Mouse (Mus musculus) thymus, adult 2 months (tissue): Measurements from ENCODE around the gene Hspa5. TPM values are rescaled to one million over a fixed set of nuclear protein-coding genes. Genes with fewer than 3 reads are reported as not detected.
"Not testable (repeated sequence)": the region's sequence is repeated elsewhere in the genome, so short reads cannot be mapped to it uniquely, and the experiment has no call there.

Experiments used
- DNase-seq: peaks from one replicate; pipeline ENCODE4 v3.0.0; 2021
- H3K27ac ChIP-seq: fragments of 200-500 bp; 2 replicates; pipeline ENCODE4 v1.5.1; 2012; ENCODE audit warnings: low read length, control low read depth; ENCODE audit not compliant: control insufficient read depth, insufficient read depth
- H3K27me3 ChIP-seq: fragments of 200-500 bp; 2 replicates; pipeline ENCODE4 v1.6.1; 2012; ENCODE audit warnings: mild to moderate bottlenecking, low read length, moderate library complexity, mixed read lengths; ENCODE audit not compliant: control insufficient read depth, insufficient read depth
- H3K36me3 ChIP-seq: fragments of 200-500 bp; 2 replicates; pipeline ENCODE4 v1.6.1; 2012; ENCODE audit warnings: mild to moderate bottlenecking, low read length, moderate library complexity; ENCODE audit not compliant: control insufficient read depth, insufficient read depth
- H3K4me1 ChIP-seq: fragments of 200-500 bp; replicated peaks from 2 replicates; pipeline ENCODE4 v1.6.1; 2012; ENCODE audit warnings: low read length; ENCODE audit not compliant: control insufficient read depth, insufficient read depth
- H3K4me3 ChIP-seq: fragments of 200-500 bp; 2 replicates; pipeline ENCODE4 v1.5.1; 2012; ENCODE audit warnings: mild to moderate bottlenecking, low read length, control low read depth, moderate library complexity; ENCODE audit not compliant: control insufficient read depth, insufficient read depth
- CTCF ChIP-seq: fragments of 200-500 bp; IDR thresholded peaks from 2 replicates; pipeline ENCODE4 v1.5.1; 2012; ENCODE audit warnings: mild to moderate bottlenecking, control low read depth, low read length, moderate library complexity, borderline replicate concordance; ENCODE audit not compliant: control insufficient read depth, poor library complexity, insufficient read depth; ENCODE audit errors: extremely low read depth
- POLR2A ChIP-seq: fragments of 200-500 bp; IDR thresholded peaks from 2 replicates; pipeline ENCODE4 v1.6.1; 2012; ENCODE audit warnings: mild to moderate bottlenecking, low read length, control low read depth, moderate library complexity; ENCODE audit not compliant: control insufficient read depth, poor library complexity, insufficient read depth; ENCODE audit errors: extremely low read depth
- WGBS: fragments of 180-500 bp; shearing (Covaris S2); methylation state at CpG from one replicate; pipeline ENCODE4 v1.1.7; 2018; 5-methylcytosine and 5-hydroxymethylcytosine counted together
- polyA plus RNA-seq: library from polyadenylated mRNA; depleted of rRNA; stranded (reverse); fragments of >200 nt; gene quantifications from 2 replicates; pipeline ENCODE4 v1.2.3, GENCODE M21; 2012

Hspa5 gene
- polyA plus RNA-seq, 1 experiment: 376 TPM

DNA sequence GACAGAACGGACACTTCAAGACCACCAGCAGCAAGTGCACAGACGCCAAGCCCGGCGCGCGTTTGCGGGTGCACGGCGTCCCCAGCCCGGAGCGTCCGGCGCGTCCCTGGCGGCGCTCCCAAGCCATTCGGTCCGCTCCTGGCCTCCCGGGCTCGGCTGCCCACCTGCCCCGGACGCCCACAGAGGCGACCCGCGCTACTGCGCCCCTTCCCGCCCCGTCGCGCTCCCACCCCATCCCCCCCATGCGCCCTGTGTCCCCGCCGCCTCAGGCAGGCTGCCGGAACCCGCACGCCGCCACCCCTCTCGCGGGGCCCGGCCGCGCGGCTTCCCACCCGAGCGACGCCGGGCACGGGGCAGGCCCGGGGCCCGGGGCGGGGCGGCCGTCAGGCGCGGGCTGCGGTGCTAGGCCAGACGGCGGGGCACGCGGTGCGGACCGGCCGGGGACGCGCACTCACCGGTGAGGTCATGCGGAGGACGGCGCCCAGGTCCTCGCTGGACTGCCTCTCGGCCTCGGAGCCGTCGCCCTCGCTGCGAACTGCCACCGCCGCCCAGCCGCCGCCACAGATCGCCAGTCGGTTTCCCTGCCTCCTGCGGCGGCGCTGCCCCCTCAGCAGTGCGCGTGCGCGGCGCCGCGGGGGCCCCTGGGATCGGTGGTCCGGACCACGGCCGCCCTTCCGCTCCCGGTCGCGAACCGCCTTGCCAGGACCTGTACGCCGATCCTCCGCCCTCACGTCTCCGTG is 17.8 kb upstream of the Hspa5 start:
- under 1% methylated on average over 106 of the region's 106 CpGs for WGBS
- H3K36me3 ChIP-seq: no peaks in the 10 kb centered on the region
- H3K4me3 ChIP-seq: peak overlapping the region; percentile 66
- H3K27me3 ChIP-seq: no peaks in the 10 kb centered on the region
- DNase-seq: peak; percentile 84
- H3K27ac ChIP-seq: 0 out of 2 replicates have a peak overlapping the region, but pooled peaks have one; percentile 46
- H3K4me1 ChIP-seq: 0 out of 2 replicates have a peak, but pooled peaks cover 3% of the 10 kb centered on the region
- peak; percentile 62 for TF ChIP-seq POLR2A
- no peak for TF ChIP-seq CTCF

DNA sequence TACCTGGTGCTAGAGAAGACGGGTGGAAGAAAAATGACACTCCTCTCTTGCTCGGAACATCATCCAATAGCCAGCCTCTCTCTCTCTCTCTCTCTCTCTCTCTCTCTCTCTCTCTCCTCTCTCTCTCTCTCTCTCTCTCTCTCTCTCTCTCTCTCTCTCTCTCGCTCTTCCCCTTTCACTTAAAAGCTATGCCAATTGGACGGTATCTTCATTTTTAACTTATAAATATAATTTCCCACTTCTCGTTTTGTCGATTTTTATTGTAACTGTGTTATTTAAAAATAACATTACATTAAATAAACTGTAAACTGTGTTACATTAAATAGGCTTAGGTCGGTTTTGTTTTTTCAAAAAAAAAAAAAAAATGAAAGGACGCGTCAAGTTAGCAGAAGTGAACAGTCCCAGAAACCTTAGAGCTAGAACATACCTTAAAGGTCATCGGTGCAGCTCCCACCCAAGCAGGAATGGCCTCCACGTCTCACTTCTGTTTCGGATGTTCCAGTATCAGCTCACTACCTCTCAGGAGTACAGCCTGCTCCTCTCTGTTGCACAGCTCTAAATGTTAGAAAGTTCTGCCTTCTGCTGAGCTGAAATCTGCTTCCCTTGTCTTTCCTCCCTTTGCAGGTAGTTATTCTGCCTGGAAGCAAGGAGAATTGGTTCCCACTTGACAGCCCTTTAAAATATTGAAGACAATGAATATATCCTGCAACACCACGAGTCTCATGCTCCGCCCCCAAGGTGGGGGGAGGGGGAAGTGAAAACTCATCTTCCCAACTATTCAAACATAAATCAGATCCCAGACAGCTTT is 17.0 kb upstream of the Hspa5 start, which contains the start of gene Gapvd1:
TSS of gene Gapvd1 (minus strand) at position 682 of the 808 bp plus-strand sequence.
- TF ChIP-seq POLR2A (no peak), CTCF (no peak)
- DNase-seq: peak; percentile 54
- under 1% methylated on average over 14 of the region's 14 CpGs for WGBS

DNA sequence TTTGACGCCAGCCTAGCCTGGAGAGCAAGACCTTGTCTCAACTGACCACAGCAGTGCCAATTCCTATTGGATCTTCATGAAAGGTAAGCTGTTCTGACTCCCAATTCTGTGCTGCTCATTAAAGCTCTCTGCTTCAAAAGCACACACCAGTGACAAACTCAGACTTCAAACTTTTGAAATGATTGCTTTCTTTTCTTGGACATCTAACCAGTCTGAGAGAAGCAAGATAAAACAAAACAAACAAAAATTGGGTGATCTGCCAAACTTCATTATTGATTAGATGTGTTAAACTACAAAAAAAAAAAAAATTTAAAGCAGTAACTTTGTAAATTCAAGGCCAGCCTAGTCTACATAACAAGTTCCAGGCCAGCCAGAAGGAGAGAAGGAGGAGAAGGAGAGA is 14.4 kb upstream of the Hspa5 start:
- Histone ChIP-seq H3K4me1 (0 out of 2 replicates have a peak, but pooled peaks cover 3% of the 10 kb centered on the region), H3K36me3 (no peaks in the 10 kb centered on the region), H3K27ac (no peak overlapping the region), H3K4me3 (no peak overlapping the region), H3K27me3 (no peaks in the 10 kb centered on the region)
- DNase-seq: no peak
- TF ChIP-seq CTCF (no peak), POLR2A (no peak)
- 81% methylated on average over 1 of the region's 1 CpGs for WGBS

More for the DNA sequence above, 17.0 kb upstream of the Hspa5 start, which contains the start of gene Gapvd1:
- H3K27ac ChIP-seq: 0 out of 2 replicates have a peak within 1 kb of the TSS, but pooled peaks have one; percentile 46
- H3K36me3 ChIP-seq: no peaks in the 10 kb centered on the region
- H3K27me3 ChIP-seq: no peaks in the 10 kb centered on the region
- peak within 1 kb of the TSS; percentile 66 for H3K4me3 ChIP-seq
- H3K4me1 ChIP-seq: 0 out of 2 replicates have a peak, but pooled peaks cover 3% of the 10 kb centered on the region

DNA sequence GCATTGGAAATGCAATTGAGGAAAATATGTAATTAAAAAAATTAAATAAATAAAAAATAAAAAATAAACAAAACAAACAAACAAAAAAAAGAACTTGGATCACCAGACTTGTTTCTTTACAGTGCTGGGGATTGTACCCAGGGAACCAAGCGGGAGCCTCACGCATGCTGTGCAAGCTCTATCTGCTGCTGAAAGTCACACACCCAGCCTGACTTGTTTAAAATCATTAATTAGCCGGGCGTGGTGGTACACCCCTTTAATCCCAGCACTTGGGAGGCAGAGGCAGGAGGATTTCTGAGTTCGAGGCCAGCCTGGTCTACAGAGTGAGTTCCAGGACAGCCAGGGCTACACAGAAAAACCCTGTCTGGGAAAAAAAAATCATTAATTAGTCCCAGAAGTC is 10.5 kb upstream of the Hspa5 start:
- not testable (repeated sequence) for H3K36me3 ChIP-seq, DNase-seq, H3K4me1 ChIP-seq, H3K4me3 ChIP-seq, H3K27me3 ChIP-seq, H3K27ac ChIP-seq
- 97% methylated on average over 5 of the region's 5 CpGs for WGBS

DNA sequence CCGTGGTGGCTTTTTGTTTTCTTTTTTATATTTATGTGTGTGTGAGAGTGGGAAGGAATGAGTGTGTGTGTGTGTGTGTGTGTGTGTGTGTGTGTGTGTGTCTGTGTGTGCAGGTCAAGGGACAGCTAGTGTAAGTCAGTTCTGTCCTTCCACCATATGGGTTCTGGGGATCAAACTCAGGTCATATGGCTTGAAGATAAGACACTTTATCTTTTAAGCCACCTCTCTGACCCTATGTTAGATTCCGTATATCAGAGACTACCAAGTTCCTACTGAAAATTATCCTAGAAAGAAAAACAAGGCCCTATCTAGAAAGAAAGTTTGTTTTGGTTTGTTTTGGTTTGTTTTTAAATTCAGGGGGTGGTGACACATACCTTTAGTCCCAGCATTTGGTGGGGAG is 9.6 kb upstream of the Hspa5 start:
- DNase-seq: no peak
- TF ChIP-seq CTCF: no peak
- TF ChIP-seq POLR2A: no peak
- H3K27ac ChIP-seq: no peak overlapping the region
- H3K27me3 ChIP-seq: no peaks in the 10 kb centered on the region
- H3K36me3 ChIP-seq: no peaks in the 10 kb centered on the region
- 87% methylated on average over 2 of the region's 2 CpGs for WGBS
- H3K4me3 ChIP-seq: no peak overlapping the region
- H3K4me1 ChIP-seq: no peaks in the 10 kb centered on the region

DNA sequence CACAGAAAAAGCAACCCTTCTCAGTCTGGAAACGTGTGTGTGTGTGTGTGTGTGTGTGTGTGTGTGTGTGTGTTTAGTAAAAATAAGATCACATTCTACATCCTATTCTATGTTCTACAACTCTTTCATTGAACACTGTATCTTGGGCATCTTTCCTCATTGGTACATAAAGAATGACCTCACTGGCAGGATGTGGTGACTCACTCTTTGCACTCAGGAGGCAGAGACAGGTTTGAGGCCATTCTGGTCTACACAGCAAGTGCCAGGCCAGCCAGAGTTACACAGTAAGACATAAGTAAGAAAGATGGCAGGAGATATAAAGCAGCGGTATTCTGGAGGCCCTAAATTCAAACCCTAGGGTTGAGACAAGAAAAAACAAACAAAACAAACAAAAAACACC is 8.9 kb upstream of the Hspa5 start:
- no peak for DNase-seq
- no peak for TF ChIP-seq CTCF
- no peak for TF ChIP-seq POLR2A
- Histone ChIP-seq H3K27me3 (no peaks in the 10 kb centered on the region), H3K4me3 (no peak overlapping the region), H3K36me3 (no peaks in the 10 kb centered on the region), H3K4me1 (no peaks in the 10 kb centered on the region), H3K27ac (no peak overlapping the region)
- 86% methylated on average over 2 of the region's 2 CpGs for WGBS
